Mouse (Mus musculus): ENCODE measurements around the gene Fam181a. TPM values are rescaled to one million over a fixed set of nuclear protein-coding genes. Genes with fewer than 3 reads are reported as not detected.

The Fam181a gene
- polyA plus RNA-seq, 1 experiment from 2014 or later, result 4.5 TPM

- Histone ChIP-seq H3K27ac (replicated peaks; ENCODE audit: low read depth, low read length) (no peak overlapping the region), H3K4me2 (ENCODE audit: low read depth, low read length) (no peak overlapping the region), H3K27me3 (ENCODE audit: control insufficient read depth, insufficient read depth, low read length) (no peaks in the 10 kb centered on the region), H3K9me3 (replicated peaks; ENCODE audit: control insufficient read depth, low read length) (no peaks in the 10 kb centered on the region), H3K9ac (replicated peaks; ENCODE audit: low read length) (no peak overlapping the region), H3K36me3 (replicated peaks; ENCODE audit: control insufficient read depth, insufficient read depth, low read depth, low read length) (no peaks in the 10 kb centered on the region), H3K4me1 (ENCODE audit: control insufficient read depth, insufficient read depth, low read length) (no peaks in the 10 kb centered on the region), H3K4me3 (ENCODE audit: low read depth, low read length) (no peak overlapping the region)
- WGBS, result 83% methylated on average over 17 of the region's 17 CpGs
- ATAC-seq (replicated peaks; ENCODE audit: insufficient number of reproducible peaks, low FRiP score, low TSS enrichment, low read depth) (no peak), DNase-seq (ENCODE audit: low spot score) (no peak)
Observed at GRCm38 (mm10) chr12:103361539-103362307, 50.9 kb downstream of the Fam181a start.

DNA sequence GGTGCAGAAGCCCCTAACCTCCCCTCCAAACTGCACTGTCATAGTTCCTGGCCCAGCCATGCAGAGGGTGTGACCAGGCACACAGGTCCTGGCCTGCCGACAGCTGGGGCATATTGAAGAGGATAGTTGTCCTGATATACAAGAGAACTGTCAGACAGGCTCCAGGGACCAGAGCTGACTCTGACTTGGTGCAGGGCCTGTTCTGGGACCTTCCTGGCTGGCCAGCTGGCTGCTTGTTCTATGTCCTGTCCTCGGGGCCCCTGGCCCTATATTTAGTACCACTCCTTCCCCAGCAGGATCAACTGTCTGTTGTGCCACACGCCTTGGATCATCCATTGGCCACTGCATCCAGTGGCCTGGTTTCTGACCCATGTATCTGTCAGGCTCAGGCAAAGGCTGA lies 51.6 kb downstream of the Fam181a start:
- H3K27ac ChIP-seq (replicated peaks; ENCODE audit: low read depth, low read length), result no peak overlapping the region
- H3K4me1 ChIP-seq (ENCODE audit: control insufficient read depth, insufficient read depth, low read length), result no peaks in the 10 kb centered on the region
- H3K4me3 ChIP-seq (ENCODE audit: low read depth, low read length), result no peak overlapping the region
- no peak for DNase-seq (ENCODE audit: low spot score)
- no peak overlapping the region for H3K4me2 ChIP-seq (ENCODE audit: low read depth, low read length)
- WGBS, result 72% methylated on average over 3 of the region's 3 CpGs
- no peak overlapping the region for H3K9ac ChIP-seq (replicated peaks; ENCODE audit: low read length)
- H3K9me3 ChIP-seq (replicated peaks; ENCODE audit: control insufficient read depth, low read length), result no peaks in the 10 kb centered on the region
- no peaks in the 10 kb centered on the region for H3K36me3 ChIP-seq (replicated peaks; ENCODE audit: control insufficient read depth, insufficient read depth, low read depth, low read length)
- no peak for ATAC-seq (replicated peaks; ENCODE audit: insufficient number of reproducible peaks, low FRiP score, low TSS enrichment, low read depth)
- no peaks in the 10 kb centered on the region for H3K27me3 ChIP-seq (ENCODE audit: control insufficient read depth, insufficient read depth, low read length)

Other genes starting within 250 kb of the Fam181a start
- gene Prima1, start 68.8 kb upstream of the Fam181a start, polyA plus RNA-seq (2014; fragmentation: Nextera tagmentation; extraction: Ambion mirVana), result 0.32 and 0.50 TPM in 2 replicates
- 0.92 and 1.2 TPM in 2 replicates for gene Asb2, start 45.0 kb downstream of the Fam181a start, polyA plus RNA-seq (2014; fragmentation: Nextera tagmentation; extraction: Ambion mirVana)
- gene Otub2, start 77.7 kb downstream of the Fam181a start, polyA plus RNA-seq (2014; fragmentation: Nextera tagmentation; extraction: Ambion mirVana), result 12.2 and 12.5 TPM in 2 replicates
- 0.42 and 0.43 TPM in 2 replicates for gene 9330161L09Rik, start 96.8 kb downstream of the Fam181a start, polyA plus RNA-seq (2014; fragmentation: Nextera tagmentation; extraction: Ambion mirVana)
- gene Ddx24, start 114.9 kb downstream of the Fam181a start, polyA plus RNA-seq (2014; fragmentation: Nextera tagmentation; extraction: Ambion mirVana), result 114 TPM in 2 replicates
- gene Ifi27, start 123.2 kb downstream of the Fam181a start, polyA plus RNA-seq (2014; fragmentation: Nextera tagmentation; extraction: Ambion mirVana), result 3.5 and 3.7 TPM in 2 replicates
- 0.70 and 2.1 TPM in 2 replicates for gene Ifi27l2a, start 132.7 kb downstream of the Fam181a start, polyA plus RNA-seq (2014; fragmentation: Nextera tagmentation; extraction: Ambion mirVana)
- not detected in 2 replicates for gene Ifi27l2b, start 146.2 kb downstream of the Fam181a start, polyA plus RNA-seq (2014; fragmentation: Nextera tagmentation; extraction: Ambion mirVana)
- gene Ppp4r4, start 221.3 kb downstream of the Fam181a start, polyA plus RNA-seq (2014; fragmentation: Nextera tagmentation; extraction: Ambion mirVana), result 2.2 and 2.6 TPM in 2 replicates

All from embryonic facial prominence, embryonic 11.5 days (tissue).